Mouse (Mus musculus) adrenal gland, postnatal 25 days (tissue): ENCODE results near the gene A630095N17Rik. TPM values are rescaled to one million over a fixed set of nuclear protein-coding genes. Genes with fewer than 3 reads are reported as not detected.

Source experiments
- microRNA-seq, 2 experiments: library from miRNA; unstranded; fragments of <30 nt; microRNA quantifications; one replicate each; pipeline ENCODE4 v1.2.0; 2021
- total RNA-seq: library from RNA; stranded (reverse); gene quantifications from 2 replicates; pipeline ENCODE4 v1.2.3, GENCODE M21; 2021

The A630095N17Rik gene
- total RNA-seq, 1 experiment from 2014 or later = not detected

Small RNAs within 50 kb of the gene (microRNA-seq; reads per million reads assigned to microRNA genes)
- gene Gm27943 = 0 reads per million in 2 experiments

Other genes starting within 250 kb of the A630095N17Rik start
- gene Nhej1, start 106.9 kb downstream of the A630095N17Rik start, total RNA-seq = 6.1 and 7.2 TPM in 2 replicates
- gene Slc23a3, start 98.2 kb downstream of the A630095N17Rik start, total RNA-seq = 0.58 and 1.0 TPM in 2 replicates
- 41.2 and 48.9 TPM in 2 replicates for gene Cnppd1, start 89.4 kb downstream of the A630095N17Rik start, total RNA-seq
- 88.4 and 95.4 TPM in 2 replicates for gene Retreg2, start 89.3 kb downstream of the A630095N17Rik start, total RNA-seq
- 36.0 and 39.8 TPM in 2 replicates for gene Zfand2b, start 63.5 kb downstream of the A630095N17Rik start, total RNA-seq
- gene Abcb6, start 51.7 kb downstream of the A630095N17Rik start, total RNA-seq = 29.9 and 33.1 TPM in 2 replicates
- 23.5 and 26.4 TPM in 2 replicates for gene Ankzf1, start 40.0 kb downstream of the A630095N17Rik start, total RNA-seq
- gene Atg9a, start 39.9 kb downstream of the A630095N17Rik start, total RNA-seq = 45.3 and 50.6 TPM in 2 replicates
- gene Glb1l, start 21.3 kb downstream of the A630095N17Rik start, total RNA-seq = 24.2 and 28.7 TPM in 2 replicates
- gene Stk16, start 21.3 kb downstream of the A630095N17Rik start, total RNA-seq = 105 and 133 TPM in 2 replicates
- 16.3 and 35.1 TPM in 2 replicates for gene Tuba4a, start 12.2 kb downstream of the A630095N17Rik start, total RNA-seq
- 67.3 and 85.6 TPM in 2 replicates for gene Dnajb2, start 4.3 kb upstream of the A630095N17Rik start, total RNA-seq
- 41.6 and 54.3 TPM in 2 replicates for gene Ptprn, start 32.4 kb upstream of the A630095N17Rik start, total RNA-seq
- 101 and 123 TPM in 2 replicates for gene Resp18, start 46.3 kb upstream of the A630095N17Rik start, total RNA-seq
- 91.1 and 117 TPM in 2 replicates for gene Dnpep, start 85.9 kb upstream of the A630095N17Rik start, total RNA-seq
- gene Des, start 128.2 kb upstream of the A630095N17Rik start, total RNA-seq = 9.3 and 14.1 TPM in 2 replicates
- gene Speg, start 143.2 kb upstream of the A630095N17Rik start, total RNA-seq = 15.8 and 18.1 TPM in 2 replicates
- 78.5 and 82.3 TPM in 2 replicates for gene Gmppa, start 203.8 kb upstream of the A630095N17Rik start, total RNA-seq
- 4.8 and 6.9 TPM in 2 replicates for gene Asic4, start 218.3 kb upstream of the A630095N17Rik start, total RNA-seq
- gene Chpf, start 247.2 kb upstream of the A630095N17Rik start, total RNA-seq = 46.9 and 50.1 TPM in 2 replicates
- 2.8 and 4.1 TPM in 2 replicates for gene Tmem198, start 247.4 kb upstream of the A630095N17Rik start, total RNA-seq